Mouse (Mus musculus) cerebellum, adult 2 months (tissue): ENCODE results near the gene Rabgap1l.

Source experiments
- CTCF ChIP-seq: fragments of 200-500 bp; IDR thresholded peaks from 2 replicates; pipeline ENCODE4 v1.5.1; 2011; ENCODE audit warnings: low read depth, mild to moderate bottlenecking, control low read depth, low read length, moderate library complexity, borderline replicate concordance; ENCODE audit not compliant: insufficient read depth
- POLR2A ChIP-seq: fragments of 200-500 bp; IDR thresholded peaks from 2 replicates; pipeline ENCODE4 v1.6.1; 2011; ENCODE audit warnings: low read length, control low read depth, borderline replicate concordance; ENCODE audit not compliant: insufficient read depth

- peak; percentile 74 for TF ChIP-seq CTCF
- TF ChIP-seq POLR2A, result no peak
Observed at GRCm38 (mm10) chr1:160184506-160184905, 608.5 kb downstream of the Rabgap1l start.
